Mouse (Mus musculus): ENCODE data around the gene Dusp22. TPM values are rescaled to one million over a fixed set of nuclear protein-coding genes. Genes with fewer than 3 reads are reported as not detected.

Dusp22 gene
- polyA plus RNA-seq, 1 experiment: 25.2 TPM

DNA sequence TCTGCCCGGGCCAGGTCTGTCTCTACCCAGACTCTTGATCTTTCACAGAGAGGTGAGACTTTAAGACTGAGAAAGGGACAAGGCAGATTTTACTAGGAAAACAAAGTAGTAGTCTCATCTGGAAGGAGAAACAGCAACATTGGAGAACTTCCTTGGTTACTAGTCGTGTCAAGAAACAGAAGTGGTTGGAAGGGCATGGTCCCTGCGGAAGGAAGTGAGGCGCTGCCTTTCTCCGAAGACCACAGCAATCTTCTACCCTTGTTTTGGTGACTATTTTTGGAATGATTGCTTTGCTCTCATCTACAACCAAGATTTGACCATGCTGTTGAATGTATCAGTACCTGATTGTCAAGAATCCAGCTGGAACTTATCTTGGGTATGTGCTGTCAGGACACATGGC lies 38.1 kb downstream of the Dusp22 start:
- no peak for TF ChIP-seq CTCF (conservative IDR thresholded peaks at IDR 0.05; ENCODE audit: insufficient read depth, insufficient read length, low read depth, low read length)
- TF ChIP-seq POLR2A (IDR thresholded peaks at IDR 0.05; ENCODE audit: low read depth, low read length): no peak

DNA sequence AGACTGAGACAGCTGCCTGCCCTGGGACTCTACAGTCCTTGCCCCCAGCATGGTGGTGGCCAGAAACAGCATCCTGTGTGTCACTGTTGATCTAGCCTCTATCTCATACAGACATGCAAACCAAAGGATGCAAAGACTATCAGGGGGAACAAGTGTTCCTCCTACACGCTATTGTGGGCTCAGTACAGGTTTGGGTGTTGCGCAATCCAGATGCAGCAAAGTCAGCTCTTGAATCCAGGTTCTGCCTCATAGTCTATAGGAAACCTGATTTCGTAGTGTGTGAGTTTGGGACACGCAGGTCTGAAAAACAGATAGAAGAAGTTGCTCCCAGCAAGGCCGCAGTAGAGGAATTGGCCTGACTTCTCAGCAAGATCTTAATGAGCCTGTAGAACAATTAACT lies 42.9 kb downstream of the Dusp22 start:
- no peaks in the 10 kb centered on the region for H3K27me3 ChIP-seq (replicated peaks; ENCODE audit: control insufficient read depth, insufficient read depth, low read length)
- no peak overlapping the region for H3K4me3 ChIP-seq (ENCODE audit: insufficient read depth, low read depth, low read length)
- no peak overlapping the region for H3K27ac ChIP-seq (ENCODE audit: insufficient read depth, low read depth, low read length)
- peaks cover 7% of the 10 kb centered on the region; the same call in 1 of the 2 replicates for H3K4me1 ChIP-seq (ENCODE audit: control insufficient read depth, insufficient read depth, low read length)
- no peaks in the 10 kb centered on the region for H3K36me3 ChIP-seq (ENCODE audit: control insufficient read depth, insufficient read depth, low read length)
- TF ChIP-seq POLR2A (IDR thresholded peaks at IDR 0.05; ENCODE audit: low read depth, low read length) (no peak), CTCF (conservative IDR thresholded peaks at IDR 0.05; ENCODE audit: insufficient read depth, insufficient read length, low read depth, low read length) (no peak)
- no peak for DNase-seq
- WGBS: 95% methylated on average over 5 of the region's 5 CpGs

More for the DNA sequence above, 38.1 kb downstream of the Dusp22 start:
- H3K27ac ChIP-seq (ENCODE audit: insufficient read depth, low read depth, low read length): no peak overlapping the region
- H3K36me3 ChIP-seq (ENCODE audit: control insufficient read depth, insufficient read depth, low read length): no peaks in the 10 kb centered on the region; the same call in 1 of the 2 replicates
- no peaks in the 10 kb centered on the region for H3K27me3 ChIP-seq (replicated peaks; ENCODE audit: control insufficient read depth, insufficient read depth, low read length)
- 92% methylated on average over 5 of the region's 5 CpGs for WGBS
- no peak overlapping the region for H3K4me3 ChIP-seq (ENCODE audit: insufficient read depth, low read depth, low read length)
- H3K4me1 ChIP-seq (ENCODE audit: control insufficient read depth, insufficient read depth, low read length): no peaks in the 10 kb centered on the region
- DNase-seq: no peak

DNA sequence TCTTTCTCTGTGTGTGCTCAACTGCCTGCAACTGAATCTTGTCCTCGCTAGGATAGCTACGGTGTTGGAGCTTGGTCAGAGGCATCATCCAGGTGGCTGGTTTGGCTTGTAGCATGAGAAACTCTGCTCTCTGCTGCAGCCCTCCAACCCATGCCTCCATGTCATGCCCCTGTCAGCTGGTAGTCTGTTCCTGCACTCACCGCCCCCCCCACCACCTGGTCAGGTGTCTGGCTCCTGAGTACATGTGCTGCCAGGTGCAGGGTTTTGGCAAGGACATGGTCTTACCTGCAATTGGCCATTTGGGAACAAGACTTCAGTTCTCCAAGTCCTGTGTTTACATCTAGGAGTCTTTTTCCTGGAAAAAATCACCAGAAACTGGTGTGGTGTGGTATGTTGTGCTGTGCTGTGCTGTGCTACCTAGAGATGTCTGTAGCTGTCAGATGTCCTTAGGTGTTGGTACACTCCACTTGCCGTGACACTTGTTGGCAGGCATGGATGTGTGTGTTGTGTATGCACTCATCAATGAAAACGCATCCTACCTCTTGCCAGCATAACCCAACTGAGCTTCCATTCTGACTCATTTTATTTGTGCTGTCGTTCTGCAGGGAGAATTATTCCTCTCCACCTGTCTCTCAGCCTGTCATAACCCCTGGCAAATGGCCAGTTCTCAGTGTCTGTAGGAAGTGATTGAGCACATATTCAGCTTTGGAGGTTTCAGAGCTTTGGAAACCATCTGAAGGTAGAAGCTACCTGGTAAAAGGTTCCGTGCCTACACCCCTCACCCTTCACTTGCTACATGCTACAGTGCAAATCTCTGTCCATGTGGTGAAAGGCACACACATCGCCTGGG lies 44.7 kb downstream of the Dusp22 start:
- Histone ChIP-seq H3K27me3 (replicated peaks; ENCODE audit: control insufficient read depth, insufficient read depth, low read length) (no peaks in the 10 kb centered on the region), H3K4me3 (ENCODE audit: insufficient read depth, low read depth, low read length) (no peak overlapping the region), H3K27ac (ENCODE audit: insufficient read depth, low read depth, low read length) (no peak overlapping the region), H3K4me1 (ENCODE audit: control insufficient read depth, insufficient read depth, low read length) (peaks cover 7% of the 10 kb centered on the region; the same call in 1 of the 2 replicates), H3K36me3 (ENCODE audit: control insufficient read depth, insufficient read depth, low read length) (no peaks in the 10 kb centered on the region)
- no peak for TF ChIP-seq POLR2A (IDR thresholded peaks at IDR 0.05; ENCODE audit: low read depth, low read length)
- TF ChIP-seq CTCF (conservative IDR thresholded peaks at IDR 0.05; ENCODE audit: insufficient read depth, insufficient read length, low read depth, low read length): no peak
- 84% methylated on average over 8 of the region's 8 CpGs for WGBS
- DNase-seq: no peak

DNA sequence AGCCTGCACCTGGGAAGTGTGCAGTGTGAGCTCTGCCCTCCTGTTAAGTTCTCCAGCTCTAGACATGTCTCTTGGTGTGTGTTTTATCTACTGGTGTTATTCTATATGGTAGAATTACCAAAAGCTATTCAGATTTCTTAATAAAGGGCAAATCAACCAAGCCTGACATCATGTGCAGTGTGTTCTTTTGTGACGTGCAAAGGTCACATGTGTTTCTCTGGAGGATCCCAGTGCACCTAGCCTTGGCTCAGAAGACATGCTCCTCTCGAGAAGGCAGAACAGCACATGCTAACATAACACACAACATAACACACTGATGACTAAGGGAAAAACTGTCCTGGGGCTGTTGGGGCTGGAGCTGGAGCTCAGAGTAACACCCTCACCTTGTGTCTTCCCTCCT lies 51.3 kb downstream of the Dusp22 start:
- Histone ChIP-seq H3K27me3 (replicated peaks; ENCODE audit: control insufficient read depth, insufficient read depth, low read length) (no peaks in the 10 kb centered on the region), H3K27ac (ENCODE audit: insufficient read depth, low read depth, low read length) (no peak overlapping the region), H3K4me3 (ENCODE audit: insufficient read depth, low read depth, low read length) (no peak overlapping the region), H3K4me1 (ENCODE audit: control insufficient read depth, insufficient read depth, low read length) (peaks cover 31% of the 10 kb centered on the region), H3K36me3 (ENCODE audit: control insufficient read depth, insufficient read depth, low read length) (no peaks in the 10 kb centered on the region)
- no peak for TF ChIP-seq POLR2A (IDR thresholded peaks at IDR 0.05; ENCODE audit: low read depth, low read length)
- no peak for TF ChIP-seq CTCF (conservative IDR thresholded peaks at IDR 0.05; ENCODE audit: insufficient read depth, insufficient read length, low read depth, low read length)
- peak; percentile 63 for DNase-seq
- 66% methylated on average over 2 of the region's 2 CpGs for WGBS

DNA sequence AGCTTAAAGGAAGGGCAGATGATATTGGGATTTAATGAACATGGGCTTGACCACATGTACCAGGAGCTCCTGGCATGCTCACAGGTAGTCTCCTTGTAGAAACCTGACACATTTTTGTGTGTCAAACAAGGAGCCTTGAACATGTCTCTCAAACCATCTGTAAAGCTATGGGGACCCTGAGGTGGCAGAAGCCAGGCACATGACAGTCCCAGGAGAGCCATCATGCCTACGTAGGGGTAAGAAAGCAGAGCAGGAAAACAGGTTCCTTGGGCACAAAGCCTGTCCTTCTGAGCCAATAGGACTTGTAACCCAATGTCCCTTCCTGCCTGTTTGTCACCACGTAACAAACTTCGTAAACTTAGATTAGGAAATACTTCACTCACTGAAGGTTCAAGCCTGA lies 51.9 kb downstream of the Dusp22 start:
- Histone ChIP-seq H3K4me1 (ENCODE audit: control insufficient read depth, insufficient read depth, low read length) (peaks cover 33% of the 10 kb centered on the region), H3K27me3 (replicated peaks; ENCODE audit: control insufficient read depth, insufficient read depth, low read length) (no peaks in the 10 kb centered on the region), H3K27ac (ENCODE audit: insufficient read depth, low read depth, low read length) (no peak overlapping the region), H3K4me3 (ENCODE audit: insufficient read depth, low read depth, low read length) (no peak overlapping the region), H3K36me3 (ENCODE audit: control insufficient read depth, insufficient read depth, low read length) (no peaks in the 10 kb centered on the region)
- WGBS: 89% methylated on average over 3 of the region's 3 CpGs
- no peak for DNase-seq
- TF ChIP-seq CTCF (conservative IDR thresholded peaks at IDR 0.05; ENCODE audit: insufficient read depth, insufficient read length, low read depth, low read length) (no peak), POLR2A (IDR thresholded peaks at IDR 0.05; ENCODE audit: low read depth, low read length) (no peak)

DNA sequence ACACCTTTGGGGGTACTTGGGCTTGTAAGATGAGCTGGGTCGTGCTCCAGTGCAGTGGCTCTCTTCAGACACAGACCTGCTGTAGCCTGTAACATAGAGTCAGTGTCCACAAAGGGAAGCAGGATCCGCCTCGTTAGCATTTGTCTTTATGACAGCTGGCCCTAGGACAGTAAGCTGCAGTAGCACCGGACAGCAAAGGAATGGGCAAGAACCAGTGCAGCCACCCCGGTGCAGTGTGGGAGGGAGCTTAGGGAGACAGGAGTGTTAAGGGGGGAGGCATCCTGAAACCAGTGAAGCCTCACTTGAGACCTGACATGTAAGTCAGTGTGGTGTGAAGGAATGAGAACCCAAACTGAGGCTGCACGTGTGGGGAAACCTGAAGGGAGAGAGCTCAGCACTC lies 52.5 kb downstream of the Dusp22 start:
- Histone ChIP-seq H3K27ac (ENCODE audit: insufficient read depth, low read depth, low read length) (no peak overlapping the region), H3K27me3 (replicated peaks; ENCODE audit: control insufficient read depth, insufficient read depth, low read length) (no peaks in the 10 kb centered on the region), H3K36me3 (ENCODE audit: control insufficient read depth, insufficient read depth, low read length) (no peaks in the 10 kb centered on the region), H3K4me3 (ENCODE audit: insufficient read depth, low read depth, low read length) (no peak overlapping the region), H3K4me1 (ENCODE audit: control insufficient read depth, insufficient read depth, low read length) (peaks cover 33% of the 10 kb centered on the region)
- no peak for DNase-seq
- no peak for TF ChIP-seq POLR2A (IDR thresholded peaks at IDR 0.05; ENCODE audit: low read depth, low read length)
- WGBS: 59% methylated on average over 6 of the region's 6 CpGs

DNA sequence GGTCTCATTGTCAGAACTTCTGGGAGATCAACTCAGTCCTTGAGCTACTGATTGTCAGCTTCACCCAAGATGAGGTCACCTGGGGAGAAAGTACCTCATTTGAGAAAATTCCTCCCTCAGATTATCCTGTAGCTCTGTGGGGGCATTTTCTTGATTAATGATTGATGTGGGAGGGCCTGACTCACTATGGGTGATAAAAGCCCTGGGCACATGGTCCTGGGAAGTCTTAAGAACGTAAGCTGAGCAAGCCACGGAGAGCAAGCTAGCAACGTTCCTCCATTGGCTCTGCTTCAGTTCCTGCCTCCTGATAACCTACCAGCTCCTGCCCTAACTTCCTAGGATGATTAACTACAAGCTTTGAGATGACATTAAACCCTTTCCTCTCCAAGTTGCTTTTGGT lies 53.8 kb downstream of the Dusp22 start:
- Histone ChIP-seq H3K4me1 (ENCODE audit: control insufficient read depth, insufficient read depth, low read length) (peaks cover 33% of the 10 kb centered on the region), H3K36me3 (ENCODE audit: control insufficient read depth, insufficient read depth, low read length) (no peaks in the 10 kb centered on the region), H3K27ac (ENCODE audit: insufficient read depth, low read depth, low read length) (0 out of 2 replicates have a peak overlapping the region, but pooled peaks have one; percentile 47), H3K4me3 (ENCODE audit: insufficient read depth, low read depth, low read length) (no peak overlapping the region), H3K27me3 (replicated peaks; ENCODE audit: control insufficient read depth, insufficient read depth, low read length) (no peaks in the 10 kb centered on the region)
- DNase-seq: peak; percentile 83
- WGBS: 22% methylated on average over 3 of the region's 3 CpGs
- no peak for TF ChIP-seq POLR2A (IDR thresholded peaks at IDR 0.05; ENCODE audit: low read depth, low read length)

All from kidney, adult 2 months (tissue).